Mouse (Mus musculus) frontal cortex, adult (tissue): ENCODE results near the gene Ndufv2.
"Not testable (repeated sequence)": the region's sequence is repeated elsewhere in the genome, so short reads cannot be mapped to it uniquely, and the experiment has no call there.

ENCODE experiments used
- ATAC-seq: cut with Nextera tagmentation; 2 replicates; pipeline ENCODE4 v1.9.2; 2017; ENCODE audit warnings: mild to moderate bottlenecking, moderate library complexity, mixed read lengths; ENCODE audit not compliant: low TSS enrichment

Gene Ndufv2

GRCm38 (mm10) chr17:66085038-66085437, 16.3 kb downstream of the Ndufv2 start:
- no peak for ATAC-seq

GRCm38 (mm10) chr17:66084486-66084885, 16.9 kb downstream of the Ndufv2 start:
- ATAC-seq = no peak

GRCm38 (mm10) chr17:66077437-66077850, 23.9 kb downstream of the Ndufv2 start:
- peak; percentile 39 for ATAC-seq

- peak; percentile 82 for ATAC-seq
Measured at GRCm38 (mm10) chr17:66076934-66077333, 24.4 kb downstream of the Ndufv2 start, which contains the start of gene Ankrd12. Ankrd12 (minus strand) TSS chr17:66077089.

GRCm38 (mm10) chr17:66076174-66076927, 25.0 kb downstream of the Ndufv2 start:
- peak; percentile 54 for ATAC-seq

GRCm38 (mm10) chr17:66075827-66076173, 25.6 kb downstream of the Ndufv2 start:
- no peak for ATAC-seq

GRCm38 (mm10) chr17:66073971-66074370, 27.4 kb downstream of the Ndufv2 start:
- ATAC-seq = no peak

GRCm38 (mm10) chr17:66069036-66069435, 32.3 kb downstream of the Ndufv2 start:
- not testable (repeated sequence) for ATAC-seq

GRCm38 (mm10) chr17:66065115-66065514, 36.2 kb downstream of the Ndufv2 start:
- ATAC-seq = no peak

GRCm38 (mm10) chr17:66061241-66061938, 40.0 kb downstream of the Ndufv2 start:
- ATAC-seq = peak; percentile 41; the same call in 1 of the 2 replicates

GRCm38 (mm10) chr17:66058160-66058559, 43.2 kb downstream of the Ndufv2 start:
- ATAC-seq = no peak

- no peak for ATAC-seq
Measured at GRCm38 (mm10) chr17:66057145-66057544, 44.2 kb downstream of the Ndufv2 start.

- no peak for ATAC-seq
Measured at GRCm38 (mm10) chr17:66053349-66053748, 48.0 kb downstream of the Ndufv2 start.

GRCm38 (mm10) chr17:66048795-66049194, 52.6 kb downstream of the Ndufv2 start:
- ATAC-seq = no peak

- ATAC-seq = no peak
Measured at GRCm38 (mm10) chr17:66048199-66048598, 53.2 kb downstream of the Ndufv2 start.

- not testable (repeated sequence) for ATAC-seq
Measured at GRCm38 (mm10) chr17:66043679-66044078, 57.7 kb downstream of the Ndufv2 start.

GRCm38 (mm10) chr17:66041020-66041419, 60.3 kb downstream of the Ndufv2 start:
- ATAC-seq = no peak

GRCm38 (mm10) chr17:66033239-66033638, 68.1 kb downstream of the Ndufv2 start:
- peak; percentile 85 for ATAC-seq

- ATAC-seq = no peak; the same call in 1 of the 2 replicates
Measured at GRCm38 (mm10) chr17:66031991-66032390, 69.4 kb downstream of the Ndufv2 start.
